Mouse (Mus musculus): ENCODE measurements around the gene Man2a1.

DNA sequence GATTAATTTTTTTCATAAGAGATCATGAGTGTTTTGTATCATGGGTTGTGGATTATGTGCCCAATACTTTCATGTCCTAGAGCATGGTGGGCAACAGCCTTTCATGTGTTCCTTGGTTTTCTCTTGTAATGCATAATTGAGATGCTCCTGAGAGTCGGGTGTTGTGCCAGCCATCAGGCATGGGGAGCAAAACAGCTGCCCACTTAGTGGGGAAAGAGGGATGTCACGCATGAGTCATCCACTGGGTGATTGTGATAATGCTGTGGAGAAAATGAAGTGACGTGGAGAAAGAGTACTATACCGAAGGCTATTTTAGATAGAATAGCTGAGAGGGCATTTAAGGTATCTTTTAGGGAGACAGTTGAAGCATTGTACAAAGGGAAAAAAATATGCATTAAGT is 18.5 kb downstream of the Man2a1 start:
- TF ChIP-seq CTCF (IDR thresholded peaks at IDR 0.05; ENCODE audit: control insufficient read depth, insufficient read depth, insufficient replicate concordance, low read depth, low read length), result no peak
- no peak for TF ChIP-seq POLR2A (IDR thresholded peaks at IDR 0.05; ENCODE audit: control insufficient read depth, low read depth, low read length)

All from testis, adult 2 months (tissue).